Mouse (Mus musculus) myocyte (in vitro differentiated cells): Measurements from ENCODE around the gene Strap. TPM values are rescaled to one million over a fixed set of nuclear protein-coding genes. Genes with fewer than 3 reads are reported as not detected.

ENCODE experiments used
- H3K27me3 ChIP-seq: one replicate; pipeline ENCODE4 v1.6.1; 2011; ENCODE audit not compliant: control insufficient read depth, insufficient read depth, insufficient read length
- H3K36me3 ChIP-seq: one replicate; pipeline ENCODE4 v1.6.1; 2011; ENCODE audit not compliant: control insufficient read depth, insufficient read depth
- H3K4me2 ChIP-seq: one replicate; pipeline ENCODE4 v1.6.1; 2011; ENCODE audit warnings: low read depth, control low read depth
- H3K4me3 ChIP-seq: one replicate; pipeline ENCODE4 v1.5.1; 2011; ENCODE audit warnings: mild to moderate bottlenecking, control low read depth, moderate library complexity
- H3K79me2 ChIP-seq: one replicate; pipeline ENCODE4 v1.6.1; 2011; ENCODE audit not compliant: control insufficient read depth, insufficient read depth
- H3ac ChIP-seq: one replicate; pipeline ENCODE4 v1.6.1; 2011; ENCODE audit not compliant: control insufficient read depth, insufficient read length
- CEBPB ChIP-seq: IDR thresholded peaks from 2 replicates; pipeline ENCODE4 v1.6.1; 2011; ENCODE audit warnings: mild to moderate bottlenecking, moderate library complexity; ENCODE audit not compliant: poor library complexity, insufficient read depth, severe bottlenecking
- E2F4 ChIP-seq: IDR thresholded peaks from one replicate; pipeline ENCODE4 v1.6.1; 2011; ENCODE audit warnings: mild to moderate bottlenecking, control low read depth, moderate library complexity; ENCODE audit not compliant: insufficient read depth
- MAX ChIP-seq: IDR thresholded peaks from one replicate; pipeline ENCODE4 v1.6.1; 2011; ENCODE audit warnings: low read depth, mild to moderate bottlenecking, control low read depth
- MYOD1 ChIP-seq, 3 experiments: IDR thresholded peaks; one replicate each; pipeline ENCODE4 v1.6.1; 2011; ENCODE audit warnings: control low read depth in 2 of 3, low read depth in 2 of 3, mild to moderate bottlenecking in 2 of 3, moderate library complexity in 1 of 3; ENCODE audit not compliant: insufficient read length in 2 of 3, control insufficient read depth in 1 of 3
- MYOG ChIP-seq, 3 experiments: IDR thresholded peaks; one replicate each; pipeline ENCODE4 v1.6.1; 2011; ENCODE audit warnings: control low read depth in 2 of 3, low read depth in 2 of 3, mild to moderate bottlenecking in 2 of 3; ENCODE audit not compliant: insufficient read length in 2 of 3, control insufficient read depth in 1 of 3, insufficient read depth in 1 of 3
- POLR2A ChIP-seq: IDR thresholded peaks from one replicate; pipeline ENCODE4 v1.6.1; 2011; ENCODE audit warnings: low read depth, mild to moderate bottlenecking, control low read depth, moderate library complexity; ENCODE audit not compliant: insufficient read length
- POLR2AphosphoS2 ChIP-seq: IDR thresholded peaks from one replicate; pipeline ENCODE4 v1.6.1; 2011; ENCODE audit warnings: low read depth, control low read depth; ENCODE audit not compliant: insufficient read length
- REST ChIP-seq: IDR thresholded peaks from one replicate; pipeline ENCODE4 v1.6.1; 2011; ENCODE audit warnings: mild to moderate bottlenecking, control low read depth, moderate library complexity; ENCODE audit not compliant: insufficient read depth, insufficient read length
- SRF ChIP-seq: IDR thresholded peaks from one replicate; pipeline ENCODE4 v1.6.1; 2011; ENCODE audit warnings: low read depth; ENCODE audit not compliant: control insufficient read depth, insufficient read length
- TCF12 ChIP-seq: IDR thresholded peaks from one replicate; pipeline ENCODE4 v1.6.1; 2011; ENCODE audit warnings: mild to moderate bottlenecking, control low read depth; ENCODE audit not compliant: poor library complexity, insufficient read depth, severe bottlenecking
- TCF3 ChIP-seq: IDR thresholded peaks from one replicate; pipeline ENCODE4 v1.6.1; 2011; ENCODE audit warnings: low read depth, control low read depth; ENCODE audit not compliant: insufficient read length
- USF1 ChIP-seq: IDR thresholded peaks from one replicate; pipeline ENCODE4 v1.6.1; 2011; ENCODE audit warnings: low read depth, mild to moderate bottlenecking, control low read depth, moderate library complexity
- polyA plus RNA-seq: library from polyadenylated mRNA; unstranded; fragments of >200 nt; fragmentation: generic; extraction: Trizol; gene quantifications from one replicate; pipeline ENCODE4 v1.2.1, GENCODE M21; 2012; ENCODE audit warnings: missing spikeins

Gene Strap
- polyA plus RNA-seq, 1 experiment: 87.9 TPM

DNA sequence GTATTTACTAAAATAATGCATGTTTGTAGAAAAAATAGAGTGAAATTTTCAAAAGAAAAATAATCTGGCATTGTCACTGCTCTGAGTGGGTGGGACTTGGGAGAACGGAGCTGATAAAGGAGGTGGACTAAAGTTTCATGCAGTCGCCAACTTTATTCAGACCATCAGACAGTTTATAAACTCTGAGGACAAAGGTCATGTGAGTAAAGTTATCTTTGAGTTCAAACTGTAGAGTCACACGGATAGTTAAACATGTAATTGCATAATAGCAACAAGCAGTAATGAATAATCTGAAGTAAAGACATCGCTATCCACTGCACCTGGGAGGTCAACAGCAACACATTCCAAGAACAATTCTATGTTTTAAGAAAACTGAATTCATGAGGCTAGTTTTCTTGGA, 9.8 kb downstream of the Strap start:
- Histone ChIP-seq H3K36me3 (peaks cover 83% of the 10 kb centered on the region), H3K4me3 (no peak overlapping the region), H3K79me2 (no peaks in the 10 kb centered on the region), H3ac (no peak overlapping the region), H3K27me3 (no peaks in the 10 kb centered on the region), H3K4me2 (no peak overlapping the region)
- TF ChIP-seq SRF (no peak), POLR2A (no peak), TCF3 (no peak), USF1 (no peak), POLR2AphosphoS2 (no peak), CEBPB (no peak), MAX (no peak), TCF12 (no peak), MYOD1 (IDR thresholded peaks at IDR 0.05; ENCODE audit: control insufficient read depth in 1 of 3, insufficient read length in 2 of 3, low read depth in 2 of 3) (no peak)

DNA sequence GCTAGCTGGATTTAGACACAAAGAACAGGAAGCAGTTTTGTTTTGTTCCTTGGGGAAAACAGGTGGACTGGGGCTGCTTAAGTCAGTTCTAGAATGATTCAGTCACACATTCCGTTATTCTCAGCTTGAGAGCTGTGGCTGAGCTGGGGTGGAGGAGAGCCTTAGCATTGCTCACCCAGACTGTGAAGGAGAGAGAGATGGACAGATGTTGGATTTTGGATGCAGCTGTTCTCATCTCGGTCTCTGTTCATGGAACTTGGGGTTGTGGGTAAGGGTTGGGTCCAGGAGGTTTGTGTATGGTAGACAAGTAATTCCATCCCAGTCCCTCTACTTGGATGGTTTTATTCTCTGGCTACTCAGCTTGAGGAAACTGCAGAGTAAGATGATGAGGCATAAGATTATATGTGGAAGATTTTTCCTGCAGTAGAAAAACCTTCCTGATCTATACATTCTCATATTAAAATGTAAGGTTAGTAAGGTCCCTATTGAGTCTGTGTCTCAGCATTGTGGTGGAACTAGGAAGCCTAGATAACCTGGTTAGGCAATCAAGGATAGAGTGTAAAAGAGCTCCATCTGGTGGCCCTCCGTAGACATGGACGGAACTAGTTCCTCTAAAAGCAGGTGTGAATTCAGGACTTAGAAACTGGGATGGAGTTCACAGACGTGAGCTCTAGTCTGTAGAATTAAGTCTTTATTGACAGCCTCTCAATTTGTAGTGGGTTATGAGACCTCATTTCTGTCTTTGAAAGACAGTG, 12.5 kb downstream of the Strap start:
- Histone ChIP-seq H3ac (no peak overlapping the region), H3K79me2 (no peaks in the 10 kb centered on the region), H3K36me3 (peaks cover 79% of the 10 kb centered on the region), H3K27me3 (no peaks in the 10 kb centered on the region), H3K4me3 (no peak overlapping the region), H3K4me2 (no peak overlapping the region)
- TF ChIP-seq SRF: no peak
- no peak for TF ChIP-seq MYOG (IDR thresholded peaks at IDR 0.05; ENCODE audit: control insufficient read depth in 1 of 3, insufficient read depth in 1 of 3, insufficient read length in 2 of 3, low read depth in 2 of 3)
- TF ChIP-seq E2F4: no peak
- no peak for TF ChIP-seq CEBPB
- TF ChIP-seq REST: no peak
- TF ChIP-seq USF1: no peak
- no peak for TF ChIP-seq MAX

DNA sequence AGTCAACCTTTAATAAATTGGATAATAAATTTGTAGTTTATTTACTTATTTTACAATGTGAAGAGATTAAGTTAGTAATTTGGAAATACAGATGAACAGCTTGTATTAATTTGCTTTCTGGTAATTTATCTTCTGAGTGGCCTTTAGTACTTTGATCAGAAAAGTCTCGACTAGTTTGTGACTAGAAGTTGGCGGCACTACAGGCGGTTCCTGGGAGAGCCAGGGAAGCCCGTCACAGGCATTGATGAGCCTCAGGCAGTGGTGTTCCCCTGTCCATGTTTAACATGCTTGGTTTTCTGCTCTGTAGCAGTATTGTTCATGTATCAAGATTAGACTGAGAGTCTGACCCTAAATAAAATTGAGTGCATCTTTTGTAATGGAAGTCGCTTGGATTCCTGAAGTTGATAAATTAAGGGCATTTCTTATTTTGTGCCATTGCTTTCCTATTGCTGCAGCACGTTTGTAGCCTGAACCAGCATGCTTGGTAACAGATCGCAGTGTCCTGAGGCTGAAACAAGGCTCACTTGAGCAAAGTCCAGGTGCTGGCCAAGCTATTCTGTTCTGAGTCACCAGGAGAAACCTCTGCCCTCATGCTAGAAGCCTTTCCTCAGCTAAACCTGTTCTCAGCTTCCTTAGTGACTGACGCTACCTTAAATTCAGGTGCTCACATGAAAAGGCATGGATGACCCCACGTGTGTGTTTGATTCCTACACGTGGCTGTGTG, 16.8 kb downstream of the Strap start:
- no peak overlapping the region for H3K4me3 ChIP-seq
- H3K79me2 ChIP-seq: no peaks in the 10 kb centered on the region
- H3K27me3 ChIP-seq: no peaks in the 10 kb centered on the region
- no peak overlapping the region for H3K4me2 ChIP-seq
- H3K36me3 ChIP-seq: peaks cover 48% of the 10 kb centered on the region
- TF ChIP-seq E2F4 (no peak), REST (no peak), POLR2A (no peak), CEBPB (no peak), MYOD1 (IDR thresholded peaks at IDR 0.05; ENCODE audit: control insufficient read depth in 1 of 3, insufficient read length in 2 of 3, low read depth in 2 of 3) (no peak), USF1 (no peak), POLR2AphosphoS2 (no peak), TCF3 (no peak), MYOG (IDR thresholded peaks at IDR 0.05; ENCODE audit: control insufficient read depth in 1 of 3, insufficient read depth in 1 of 3, insufficient read length in 2 of 3, low read depth in 2 of 3) (no peak), TCF12 (no peak), MAX (no peak), SRF (no peak)
- H3ac ChIP-seq: no peak overlapping the region

DNA sequence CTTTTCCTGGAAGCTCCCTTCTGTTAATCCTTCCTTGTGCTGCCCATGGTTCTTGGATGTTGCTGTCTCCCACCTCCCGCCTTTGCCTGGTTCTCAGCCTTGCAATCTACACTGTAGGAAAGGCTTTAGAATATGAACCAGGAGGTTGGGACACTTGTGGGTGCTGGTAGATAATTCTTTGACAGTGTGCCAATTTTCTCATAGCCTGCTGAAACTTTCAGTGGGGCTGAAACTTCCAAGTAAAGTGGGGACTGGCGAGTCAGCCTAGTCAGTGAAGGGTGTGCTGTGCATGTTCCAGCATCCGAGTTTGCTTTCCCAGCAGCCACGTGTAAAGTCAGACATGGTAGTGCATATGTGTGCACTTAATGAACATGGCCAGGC, 17.4 kb downstream of the Strap start:
- Histone ChIP-seq H3K36me3 (peaks cover 45% of the 10 kb centered on the region), H3K79me2 (no peaks in the 10 kb centered on the region), H3ac (no peak overlapping the region), H3K4me3 (no peak overlapping the region), H3K4me2 (no peak overlapping the region), H3K27me3 (no peaks in the 10 kb centered on the region)
- TF ChIP-seq POLR2A (no peak), USF1 (no peak), MYOD1 (IDR thresholded peaks at IDR 0.05; ENCODE audit: control insufficient read depth in 1 of 3, insufficient read length in 2 of 3, low read depth in 2 of 3) (no peak), SRF (no peak), REST (no peak), TCF12 (no peak), POLR2AphosphoS2 (no peak), MYOG (IDR thresholded peaks at IDR 0.05; ENCODE audit: control insufficient read depth in 1 of 3, insufficient read depth in 1 of 3, insufficient read length in 2 of 3, low read depth in 2 of 3) (no peak), MAX (no peak), E2F4 (no peak), CEBPB (no peak)

DNA sequence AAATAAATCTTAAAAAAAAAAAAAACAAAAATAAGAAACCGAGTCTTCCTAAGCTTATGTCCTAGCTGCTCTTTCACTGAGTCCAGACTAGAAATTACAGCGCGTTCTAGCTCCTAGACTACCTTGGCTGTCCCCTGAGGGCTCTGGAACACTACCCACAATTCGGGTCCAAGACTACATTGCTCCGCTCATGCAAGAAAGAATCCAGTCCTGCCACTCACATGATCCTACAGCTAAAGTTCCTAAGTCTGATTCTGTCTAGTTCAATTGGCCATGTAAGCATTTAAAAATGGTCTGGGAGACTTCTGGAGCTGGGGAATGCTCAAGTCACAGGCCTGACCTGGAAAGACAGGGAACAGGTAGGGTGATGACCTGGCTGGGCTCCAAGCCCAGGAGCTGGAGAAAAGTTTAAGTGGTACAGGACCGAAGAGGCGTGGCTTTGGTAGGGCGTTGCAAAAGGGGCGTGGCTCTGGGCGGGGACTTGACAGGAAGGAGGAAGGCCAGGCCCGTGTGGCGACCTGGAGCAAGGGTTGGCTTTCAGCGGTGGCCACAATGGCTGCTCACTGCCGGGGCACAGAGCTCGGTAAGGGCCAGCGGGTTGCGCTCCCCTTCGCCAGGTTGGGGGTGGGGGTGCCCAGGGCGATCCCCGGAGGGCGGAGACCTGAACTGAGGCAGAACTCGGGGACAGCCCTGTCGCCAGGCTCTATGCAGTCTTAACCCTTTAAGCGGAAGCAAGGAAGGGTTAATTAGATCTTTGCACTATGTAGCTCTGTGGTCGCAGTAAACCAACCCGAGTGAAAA, 19.4 kb downstream of the Strap start, which contains the start of gene Dera:
Gene Dera, plus strand, starts transcription at position 491 of the 801 bp plus-strand sequence.
- H3K4me3 ChIP-seq: peak within 1 kb of the TSS; percentile 34
- peak within 1 kb of the TSS; percentile 79 for H3K4me2 ChIP-seq
- no peaks in the 10 kb centered on the region for H3K27me3 ChIP-seq
- peaks cover 26% of the 10 kb centered on the region for H3K36me3 ChIP-seq
- peak; percentile 91 for TF ChIP-seq POLR2A
- peak; percentile 98 for TF ChIP-seq POLR2AphosphoS2
- no peak for TF ChIP-seq TCF3
- no peak for TF ChIP-seq E2F4
- no peak for TF ChIP-seq CEBPB
- TF ChIP-seq MYOD1 (IDR thresholded peaks at IDR 0.05; ENCODE audit: control insufficient read depth in 1 of 3, insufficient read length in 2 of 3, low read depth in 2 of 3): no peak
- no peak for TF ChIP-seq SRF
- TF ChIP-seq TCF12: no peak
- no peak within 1 kb of the TSS for H3ac ChIP-seq
- H3K79me2 ChIP-seq: no peaks in the 10 kb centered on the region
